Mouse (Mus musculus): Measurements from ENCODE around the gene Olfr301.

The Olfr301 gene

DNA sequence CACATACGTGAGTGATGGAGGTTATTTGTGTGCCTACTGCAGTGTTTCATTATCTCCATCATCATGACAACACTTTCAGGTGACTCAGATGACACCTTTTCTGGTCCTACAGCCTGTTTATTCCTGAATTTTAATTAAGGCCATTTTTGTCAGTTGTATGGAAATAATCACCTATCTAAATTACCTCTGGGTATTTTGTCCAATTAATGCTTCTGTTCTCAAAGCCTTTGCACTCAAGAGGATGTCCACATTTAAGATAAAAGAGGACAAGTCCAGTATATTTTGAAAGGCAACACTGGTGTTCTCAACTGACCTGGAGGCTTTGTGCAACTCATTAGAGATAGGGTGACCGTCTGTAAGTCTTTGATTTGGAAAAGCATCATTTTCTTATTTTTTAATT, at the start of gene Olfr301:
Gene Olfr301, plus strand, starts transcription at position 301 of the 400 bp plus-strand sequence.
- no peak for DNase-seq (ENCODE audit: low read depth)

- DNase-seq (ENCODE audit: low read depth), result no peak
Observed at GRCm38 (mm10) chr7:86366828-86367227, 36.8 kb upstream of the Olfr301 start, which contains the start of gene Olfr305. Gene Olfr305, minus strand, starts transcription at chr7:86366928.

GRCm38 (mm10) chr7:86385769-86386168, 17.9 kb upstream of the Olfr301 start:
- DNase-seq (ENCODE audit: low read depth), result no peak

DNA sequence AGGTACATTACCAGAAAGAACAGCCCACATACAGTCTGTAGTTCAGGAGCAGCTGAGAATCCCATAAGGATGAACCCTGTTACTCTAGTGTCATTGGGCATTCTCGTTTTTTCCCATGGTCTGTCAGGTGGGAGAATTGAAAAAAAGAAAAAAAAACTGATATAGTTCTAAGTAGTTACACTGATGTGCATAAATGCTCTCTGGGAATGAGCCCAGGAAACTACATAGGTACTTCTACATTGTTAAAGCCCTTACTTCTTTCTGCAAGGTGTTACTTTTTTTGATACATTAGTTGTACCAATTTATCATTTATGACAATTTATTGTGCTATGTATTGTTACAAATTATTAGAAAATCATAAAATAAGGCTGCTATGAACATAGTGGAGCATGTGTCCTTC, 17.1 kb upstream of the Olfr301 start, which contains the start of gene Olfr304:
Gene Olfr304, minus strand, starts transcription at position 101 of the 400 bp plus-strand sequence.
- no peak for DNase-seq (ENCODE audit: low read depth)

DNA sequence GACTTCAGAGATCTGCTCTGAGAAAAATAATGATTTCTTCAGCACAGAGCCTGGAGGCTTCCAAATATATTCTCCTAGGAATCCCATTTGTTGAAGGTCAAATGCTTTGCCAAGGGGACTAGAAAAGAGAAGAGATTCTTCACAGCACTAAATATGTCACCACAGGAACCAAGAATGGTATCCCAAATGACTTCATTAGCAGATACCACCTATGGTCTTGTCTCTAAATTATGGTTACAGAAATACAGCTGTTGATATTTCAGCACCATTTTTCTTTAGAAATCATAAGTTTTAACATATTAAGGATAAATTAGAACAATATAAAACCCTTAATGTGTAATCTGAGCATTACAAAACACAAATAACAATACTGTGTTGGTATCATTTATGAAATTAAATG, 6.0 kb upstream of the Olfr301 start, which contains the start of gene Olfr303:
Gene Olfr303, minus strand, starts transcription at position 101 of the 400 bp plus-strand sequence.
- no peak for DNase-seq (ENCODE audit: low read depth)

DNA sequence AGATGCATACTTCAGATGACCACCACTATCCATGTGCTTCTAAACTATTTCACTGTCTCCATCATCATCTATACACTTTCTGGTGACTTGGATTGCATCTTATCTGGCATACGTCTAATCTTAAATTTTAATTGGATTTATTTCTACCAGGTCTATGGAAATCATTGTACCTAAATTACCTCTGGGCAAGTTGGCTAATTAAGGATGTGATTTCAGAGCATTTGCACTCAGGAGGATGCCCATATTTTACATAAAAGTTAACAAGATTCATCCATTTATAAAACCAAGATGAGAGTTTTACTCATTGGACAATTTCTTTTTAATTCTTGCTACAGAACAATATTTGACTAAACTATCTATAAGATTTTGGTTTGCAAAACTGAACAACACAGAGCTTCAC, 56.0 kb downstream of the Olfr301 start, which contains the start of gene Olfr299:
Gene Olfr299, plus strand, starts transcription at position 301 of the 400 bp plus-strand sequence.
- no peak for DNase-seq (ENCODE audit: low read depth)
